Mouse (Mus musculus): Measurements from ENCODE around the gene Rnf216.

- TF ChIP-seq CTCF (IDR thresholded peaks at IDR 0.05; ENCODE audit: control insufficient read depth, insufficient read depth, insufficient replicate concordance, low read depth, low read length): peak; percentile 69; the same call in 1 of the 2 replicates
- TF ChIP-seq POLR2A (IDR thresholded peaks at IDR 0.05; ENCODE audit: control insufficient read depth, low read depth, low read length): peak; percentile 88
Measured at GRCm38 (mm10) chr5:143112281-143113246, at the start of gene Rnf216.
